Mouse (Mus musculus): Measurements from ENCODE around the gene Tmub2. TPM values are rescaled to one million over a fixed set of nuclear protein-coding genes. Genes with fewer than 3 reads are reported as not detected.

Tmub2 gene
- 77.8 and 79.8 TPM in 2 replicates for polyA plus RNA-seq (2012; rRNA removed)

GRCm38 (mm10) chr11:102284501-102285094, at the start of gene Tmub2:
Gene Tmub2, plus strand, starts transcription at chr11:102284931.

GRCm38 (mm10) chr11:102248630-102249230, 36.0 kb upstream of the Tmub2 start, which contains the start of gene BC030867:
Gene BC030867, plus strand, starts transcription at chr11:102248882.

GRCm38 (mm10) chr11:102268520-102269244, 16.0 kb upstream of the Tmub2 start, which contains the start of gene Asb16:
Gene Asb16, plus strand, starts transcription at chr11:102268743.

GRCm38 (mm10) chr11:102296491-102297472, 12.1 kb downstream of the Tmub2 start, which contains the start of gene Atxn7l3:
Gene Atxn7l3, minus strand, starts transcription at chr11:102296631.

GRCm38 (mm10) chr11:102319410-102319792, 34.7 kb downstream of the Tmub2 start, which contains the start of gene Ubtf:
Gene Ubtf, minus strand, starts transcription at chr11:102319742.

Other genes starting within 250 kb of the Tmub2 start
- 0.12 and 0.24 TPM in 2 replicates for gene Cd300lg, start 243.4 kb upstream of the Tmub2 start, polyA plus RNA-seq (2012; rRNA removed)
- 46.0 and 51.6 TPM in 2 replicates for gene Mpp2, start 196.4 kb upstream of the Tmub2 start, polyA plus RNA-seq (2012; rRNA removed)
- gene Ppy, start 183.6 kb upstream of the Tmub2 start, polyA plus RNA-seq (2012; rRNA removed): not detected in 2 replicates
- gene Pyy, start 177.1 kb upstream of the Tmub2 start, polyA plus RNA-seq (2012; rRNA removed): 1.9 TPM in 1 of 2 replicates, not detected in the other
- 0.08 and 0.16 TPM in 2 replicates for gene Nags, start 139.4 kb upstream of the Tmub2 start, polyA plus RNA-seq (2012; rRNA removed)
- gene Tmem101, start 128.5 kb upstream of the Tmub2 start, polyA plus RNA-seq (2012; rRNA removed): 35.4 and 38.9 TPM in 2 replicates
- 39.0 and 39.7 TPM in 2 replicates for gene Lsm12, start 99.6 kb upstream of the Tmub2 start, polyA plus RNA-seq (2012; rRNA removed)
- gene G6pc3, start 95.3 kb upstream of the Tmub2 start, polyA plus RNA-seq (2012; rRNA removed): 50.9 and 52.7 TPM in 2 replicates
- gene Hdac5, start 54.8 kb upstream of the Tmub2 start, polyA plus RNA-seq (2012; rRNA removed): 94.4 and 132 TPM in 2 replicates
- 2.3 and 2.4 TPM in 2 replicates for gene BC030867, start 36.0 kb upstream of the Tmub2 start, polyA plus RNA-seq (2012; rRNA removed)
- gene Asb16, start 16.2 kb upstream of the Tmub2 start, polyA plus RNA-seq (2012; rRNA removed): 1.0 and 1.2 TPM in 2 replicates
- 106 and 114 TPM in 2 replicates for gene Atxn7l3, start 11.7 kb downstream of the Tmub2 start, polyA plus RNA-seq (2012; rRNA removed)
- 68.0 and 70.0 TPM in 2 replicates for gene Ubtf, start 34.8 kb downstream of the Tmub2 start, polyA plus RNA-seq (2012; rRNA removed)
- 0.25 TPM in 2 replicates for gene Slc4a1, start 81.3 kb downstream of the Tmub2 start, polyA plus RNA-seq (2012; rRNA removed)
- 256 and 280 TPM in 2 replicates for gene Rundc3a, start 108.5 kb downstream of the Tmub2 start, polyA plus RNA-seq (2012; rRNA removed)
- gene Slc25a39, start 123.0 kb downstream of the Tmub2 start, polyA plus RNA-seq (2012; rRNA removed): 84.9 and 86.1 TPM in 2 replicates
- gene Grn, start 145.4 kb downstream of the Tmub2 start, polyA plus RNA-seq (2012; rRNA removed): 34.8 and 40.1 TPM in 2 replicates
- gene Fam171a2, start 162.8 kb downstream of the Tmub2 start, polyA plus RNA-seq (2012; rRNA removed): 190 and 226 TPM in 2 replicates
- gene Itga2b, start 185.2 kb downstream of the Tmub2 start, polyA plus RNA-seq (2012; rRNA removed): 6.3 and 7.6 TPM in 2 replicates